Mouse (Mus musculus) CH12.LX (cell line): ENCODE measurements around the gene Fam122b. TPM values are rescaled to one million over a fixed set of nuclear protein-coding genes. Genes with fewer than 3 reads are reported as not detected.

Experiments
- DNase-seq: peaks from one replicate; pipeline ENCODE4 v3.0.0-alpha.2; 2013; ENCODE audit errors: extremely low read depth
- H3K27ac ChIP-seq: 2 replicates; pipeline ENCODE4 v1.5.1; 2012; ENCODE audit warnings: low read depth, mild to moderate bottlenecking, control low read depth, moderate library complexity; ENCODE audit not compliant: insufficient read depth
- H3K27me3 ChIP-seq: replicated peaks from 2 replicates; pipeline ENCODE3; 2012; ENCODE audit warnings: inconsistent platforms
- H3K36me3 ChIP-seq, 2 experiments: replicated peaks in 1 of 2; 2 replicates each; pipeline versions ENCODE3 to v1.6.1; 2012; ENCODE audit warnings: inconsistent platforms in 1 of 2, low read length in 1 of 2, mild to moderate bottlenecking in 1 of 2, mixed read lengths in 1 of 2, moderate library complexity in 1 of 2; ENCODE audit not compliant: control insufficient read depth in 1 of 2, insufficient read depth in 1 of 2
- H3K4me1 ChIP-seq, 2 experiments: 2 replicates each; pipeline ENCODE4 v1.6.1; 2012; ENCODE audit warnings: inconsistent platforms in 1 of 2, moderate library complexity in 1 of 2; ENCODE audit not compliant: insufficient read depth in 2 of 2, control insufficient read depth in 1 of 2
- H3K4me2 ChIP-seq: 2 replicates; pipeline ENCODE4 v1.6.1; 2012; ENCODE audit warnings: low read depth, mild to moderate bottlenecking, control low read depth; ENCODE audit not compliant: poor library complexity, insufficient read depth, severe bottlenecking
- H3K4me3 ChIP-seq, 3 experiments: fragments of 150-350 bp in 1 of 3; sonication (generic) in 1 of 3; replicated peaks in 1 of 3; 2 replicates each; pipeline versions ENCODE3 to v1.5.1; 2011 to 2012; ENCODE audit warnings: low read depth in 2 of 3, low read length in 2 of 3, mild to moderate bottlenecking in 2 of 3, moderate library complexity in 2 of 3, control low read depth in 1 of 3, improper control_type of control experiment in 1 of 3, inconsistent platforms in 1 of 3, mixed read lengths in 1 of 3; ENCODE audit not compliant: poor library complexity in 1 of 3
- H3K79me2 ChIP-seq: replicated peaks from 2 replicates; pipeline ENCODE4 v1.6.1; 2012; ENCODE audit warnings: mild to moderate bottlenecking, moderate library complexity; ENCODE audit not compliant: control insufficient read depth, poor library complexity, insufficient read depth, severe bottlenecking; ENCODE audit errors: extremely low read depth
- H3K9ac ChIP-seq: 2 replicates; pipeline ENCODE4 v1.6.1; 2012; ENCODE audit warnings: low read depth, mild to moderate bottlenecking, control low read depth, moderate library complexity; ENCODE audit not compliant: insufficient read depth
- H3K9me3 ChIP-seq: replicated peaks from 2 replicates; pipeline ENCODE3; 2012; ENCODE audit warnings: low read length, inconsistent platforms, mixed read lengths
- BHLHE40 ChIP-seq: IDR thresholded peaks from 2 replicates; pipeline ENCODE4 v1.6.1; 2011; ENCODE audit warnings: mild to moderate bottlenecking, low read depth, low read length, improper control_type of control experiment
- CHD2 ChIP-seq: IDR thresholded peaks from 2 replicates; pipeline ENCODE4 v1.6.1; 2011; ENCODE audit warnings: low read length, improper control_type of control experiment
- ETS1 ChIP-seq: conservative IDR thresholded peaks from 2 replicates; pipeline ENCODE4 v1.6.1; 2012; ENCODE audit warnings: low read depth, mild to moderate bottlenecking, inconsistent platforms, low read length, improper control_type of control experiment, moderate library complexity
- GABPA ChIP-seq: IDR thresholded peaks from 2 replicates; pipeline ENCODE4 v1.6.1; 2012; ENCODE audit warnings: low read depth, low read length, improper control_type of control experiment, inconsistent platforms; ENCODE audit not compliant: insufficient replicate concordance
- HCFC1 ChIP-seq: IDR thresholded peaks from 2 replicates; pipeline ENCODE4 v1.6.1; 2012; ENCODE audit warnings: low read depth, mild to moderate bottlenecking, inconsistent platforms, low read length, improper control_type of control experiment
- JUN ChIP-seq: IDR thresholded peaks from 2 replicates; pipeline ENCODE4 v1.6.1; 2011; ENCODE audit warnings: low read depth, mild to moderate bottlenecking, low read length, improper control_type of control experiment, moderate library complexity; ENCODE audit not compliant: insufficient read depth
- JUND ChIP-seq: conservative IDR thresholded peaks from 2 replicates; pipeline ENCODE4 v1.6.1; 2011; ENCODE audit warnings: low read depth, low read length, improper control_type of control experiment
- KAT2A ChIP-seq: IDR thresholded peaks from 2 replicates; pipeline ENCODE4 v1.6.1; 2012; ENCODE audit warnings: low read length, improper control_type of control experiment, inconsistent platforms; ENCODE audit not compliant: insufficient replicate concordance
- MAFK ChIP-seq: IDR thresholded peaks from 2 replicates; pipeline ENCODE4 v1.6.1; 2011; ENCODE audit warnings: low read length, improper control_type of control experiment; ENCODE audit not compliant: insufficient replicate concordance
- MAX ChIP-seq: IDR thresholded peaks from 2 replicates; pipeline ENCODE4 v1.6.1; 2011; ENCODE audit warnings: low read length, improper control_type of control experiment
- MXI1 ChIP-seq: IDR thresholded peaks from 2 replicates; pipeline ENCODE4 v1.6.1; 2011; ENCODE audit warnings: mild to moderate bottlenecking, low read depth, low read length, improper control_type of control experiment
- MYC ChIP-seq: IDR thresholded peaks from 2 replicates; pipeline ENCODE4 v1.6.1; 2011; ENCODE audit warnings: low read depth, mild to moderate bottlenecking, improper control_type of control experiment, low read length
- NRF1 ChIP-seq: IDR thresholded peaks from 2 replicates; pipeline ENCODE4 v1.6.1; 2014; ENCODE audit warnings: low read depth, mild to moderate bottlenecking, inconsistent platforms, low read length, improper control_type of control experiment, moderate library complexity
- PAX5 ChIP-seq: IDR thresholded peaks from 2 replicates; pipeline ENCODE4 v1.6.1; 2012; ENCODE audit warnings: low read length, inconsistent platforms, mixed read lengths
- RAD21 ChIP-seq: IDR thresholded peaks from 2 replicates; pipeline ENCODE4 v1.6.1; 2011; ENCODE audit warnings: low read depth, mild to moderate bottlenecking, low read length, improper control_type of control experiment, moderate library complexity
- SIN3A ChIP-seq: IDR thresholded peaks from 2 replicates; pipeline ENCODE4 v1.6.1; 2012; ENCODE audit warnings: low read length, improper control_type of control experiment, inconsistent platforms
- TBP ChIP-seq: conservative IDR thresholded peaks from 2 replicates; pipeline ENCODE4 v1.6.1; 2011; ENCODE audit warnings: low read depth, low read length, improper control_type of control experiment
- TCF12 ChIP-seq: IDR thresholded peaks from 2 replicates; pipeline ENCODE4 v1.6.1; 2014; ENCODE audit warnings: low read depth, mild to moderate bottlenecking, inconsistent platforms, low read length, improper control_type of control experiment
- UBTF ChIP-seq: IDR thresholded peaks from 2 replicates; pipeline ENCODE4 v1.6.1; 2012; ENCODE audit warnings: low read depth, mild to moderate bottlenecking, inconsistent platforms, low read length, improper control_type of control experiment, moderate library complexity
- USF1 ChIP-seq: IDR thresholded peaks from 2 replicates; pipeline ENCODE4 v1.6.1; 2014; ENCODE audit warnings: low read depth, mild to moderate bottlenecking, inconsistent platforms, low read length, improper control_type of control experiment
- USF2 ChIP-seq: conservative IDR thresholded peaks from 2 replicates; pipeline ENCODE4 v1.6.1; 2011; ENCODE audit warnings: low read depth, low read length, improper control_type of control experiment
- ZC3H11A ChIP-seq: IDR thresholded peaks from 2 replicates; pipeline ENCODE4 v1.6.1; 2012; ENCODE audit warnings: low read depth, mild to moderate bottlenecking, inconsistent platforms, low read length, improper control_type of control experiment
- ZMIZ1 ChIP-seq: IDR thresholded peaks from 2 replicates; pipeline ENCODE4 v1.6.1; 2012; ENCODE audit warnings: low read depth, mild to moderate bottlenecking, inconsistent platforms, low read length, improper control_type of control experiment
- dilution Hi-C: fragments of 300-500 bp; cut with MboI; formaldehyde crosslinking; loops from 2 replicates; pipeline ENCODE4 v1.14.3; 2020; ENCODE audit warnings: low sequenced_read_pairs; ENCODE audit not compliant: extremely low pct_unique_long_range_greater_than_20kb, extremely low pct_ligation_motif_present
- in situ Hi-C: fragments of 300-500 bp; cut with MboI; formaldehyde crosslinking; loops from 3 replicates; pipeline ENCODE4 v1.14.3; 2019; ENCODE audit warnings: low sequenced_read_pairs, low pct_ligation_motif_present, low pct_unique_long_range_greater_than_20kb, mixed read lengths
- polyA plus RNA-seq: library from polyadenylated mRNA; unstranded; fragments of >175 nt; gene quantifications from 2 replicates; pipeline ENCODE4 v1.2.1, GENCODE M21; 2012; ENCODE audit warnings: low read depth; ENCODE audit not compliant: insufficient read length
- total RNA-seq, 2 experiments: library from RNA; depleted of rRNA; stranded (reverse); fragments of 300-350 nt in 1 of 2; fragments of >200 nt in 1 of 2; gene quantifications; 2 replicates each; pipeline ENCODE4 v1.2.3; 2012 to 2014

Gene Fam122b
- total and polyA plus RNA-seq, 3 experiments: 5.4 to 24.4 (median 16.4) TPM

DNA sequence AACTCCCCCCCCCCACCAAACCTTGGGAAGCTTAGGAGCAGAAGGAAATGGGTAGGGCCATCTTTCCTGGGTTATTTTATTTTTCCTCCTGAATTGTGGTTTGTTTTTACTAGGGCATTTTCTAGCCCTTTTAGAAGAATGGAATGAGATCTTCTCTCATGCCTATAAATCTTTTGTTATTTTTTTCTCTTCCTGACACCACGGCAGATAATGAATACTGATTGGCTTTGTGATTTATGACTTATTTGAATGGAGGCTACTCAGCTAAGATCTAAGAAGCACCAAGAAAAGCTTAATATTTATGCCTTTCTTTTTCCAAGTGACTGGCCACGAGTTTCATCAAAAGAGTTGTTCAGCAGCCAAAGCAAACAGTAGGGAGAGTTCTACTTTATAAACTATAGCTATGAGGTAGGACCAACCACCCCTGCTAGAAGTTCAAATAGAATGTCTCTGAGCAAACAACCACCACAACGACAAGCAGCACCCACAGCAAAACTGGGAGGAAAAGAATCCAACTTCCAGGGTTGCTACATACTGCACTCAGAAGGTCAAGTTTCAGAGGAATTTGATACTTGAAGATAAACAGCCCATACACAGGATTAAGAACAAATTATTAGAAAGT, 64.8 kb downstream of the Fam122b start:
- TF ChIP-seq SIN3A: no peak
- TF ChIP-seq GABPA: no peak
- no peak for TF ChIP-seq RAD21
- TF ChIP-seq HCFC1: no peak
- TF ChIP-seq MXI1: no peak
- TF ChIP-seq USF1: no peak
- no peak for TF ChIP-seq KAT2A
- TF ChIP-seq MAFK: no peak
- TF ChIP-seq MAX: no peak
- TF ChIP-seq USF2: no peak
- TF ChIP-seq JUND: no peak
- no peak for TF ChIP-seq UBTF
- TF ChIP-seq MYC: no peak
- no peak for TF ChIP-seq ETS1
- no peak for TF ChIP-seq PAX5
- no peak for TF ChIP-seq CHD2
- no peak for TF ChIP-seq ZMIZ1
- TF ChIP-seq ZC3H11A: no peak
- no peak for TF ChIP-seq JUN
- Histone ChIP-seq H3K9ac (no peak overlapping the region), H3K79me2 (no peaks in the 10 kb centered on the region), H3K9me3 (no peaks in the 10 kb centered on the region), H3K27me3 (no peaks in the 10 kb centered on the region), H3K4me2 (no peak overlapping the region), H3K27ac (no peak overlapping the region), H3K4me3 (no peak overlapping the region), H3K36me3 (no peaks in the 10 kb centered on the region), H3K4me1 (peaks cover 0 to 7% of the 10 kb centered on the region in 2 experiments; a peak in 1 of 4 replicates)
- dilution Hi-C loops: no loop called here
- no peak for DNase-seq
- in situ Hi-C loops: no loop called here

DNA sequence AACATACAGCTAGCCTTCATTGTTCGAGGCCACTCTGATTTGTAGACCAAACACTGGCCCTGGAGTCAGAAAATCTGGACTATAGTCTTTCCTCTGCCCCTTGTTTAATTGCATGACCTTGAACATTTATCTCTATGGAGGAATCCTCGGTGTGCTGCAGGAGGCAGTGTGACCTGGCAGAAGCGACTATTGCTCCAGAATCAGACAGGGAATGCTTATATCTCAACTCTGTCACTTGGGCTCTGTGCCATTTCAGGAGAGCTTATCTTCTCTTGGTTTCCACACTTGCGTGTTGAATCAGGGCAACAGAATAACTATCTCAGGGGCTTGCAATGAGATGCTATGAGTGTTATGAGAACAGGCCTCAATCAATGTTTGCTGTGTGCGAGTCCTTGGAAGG, 68.0 kb downstream of the Fam122b start:
- Histone ChIP-seq H3K9me3 (no peaks in the 10 kb centered on the region), H3K9ac (no peak overlapping the region), H3K4me1 (no peaks in the 10 kb centered on the region), H3K4me2 (no peak overlapping the region), H3K4me3 (no peak overlapping the region), H3K27me3 (no peaks in the 10 kb centered on the region), H3K36me3 (no peaks in the 10 kb centered on the region), H3K27ac (no peak overlapping the region), H3K79me2 (no peaks in the 10 kb centered on the region)
- in situ Hi-C loops: no loop called here
- DNase-seq: no peak
- TF ChIP-seq TCF12: no peak
- TF ChIP-seq ZC3H11A: no peak
- no peak for TF ChIP-seq NRF1
- no peak for TF ChIP-seq MXI1
- TF ChIP-seq BHLHE40: no peak
- no peak for TF ChIP-seq JUN
- TF ChIP-seq ETS1: no peak
- TF ChIP-seq ZMIZ1: no peak
- no peak for TF ChIP-seq TBP
- TF ChIP-seq JUND: no peak
- dilution Hi-C loops: no loop called here
